Mouse (Mus musculus) B cell, adult 2 months (primary cell): ENCODE results near the gene Farp1.
"Not testable (repeated sequence)": the region's sequence is repeated elsewhere in the genome, so short reads cannot be mapped to it uniquely, and the experiment has no call there.

Experiments
- DNase-seq, 2 experiments: peaks; one replicate each; pipeline ENCODE4 v3.0.0; 2022

Gene Farp1

DNA sequence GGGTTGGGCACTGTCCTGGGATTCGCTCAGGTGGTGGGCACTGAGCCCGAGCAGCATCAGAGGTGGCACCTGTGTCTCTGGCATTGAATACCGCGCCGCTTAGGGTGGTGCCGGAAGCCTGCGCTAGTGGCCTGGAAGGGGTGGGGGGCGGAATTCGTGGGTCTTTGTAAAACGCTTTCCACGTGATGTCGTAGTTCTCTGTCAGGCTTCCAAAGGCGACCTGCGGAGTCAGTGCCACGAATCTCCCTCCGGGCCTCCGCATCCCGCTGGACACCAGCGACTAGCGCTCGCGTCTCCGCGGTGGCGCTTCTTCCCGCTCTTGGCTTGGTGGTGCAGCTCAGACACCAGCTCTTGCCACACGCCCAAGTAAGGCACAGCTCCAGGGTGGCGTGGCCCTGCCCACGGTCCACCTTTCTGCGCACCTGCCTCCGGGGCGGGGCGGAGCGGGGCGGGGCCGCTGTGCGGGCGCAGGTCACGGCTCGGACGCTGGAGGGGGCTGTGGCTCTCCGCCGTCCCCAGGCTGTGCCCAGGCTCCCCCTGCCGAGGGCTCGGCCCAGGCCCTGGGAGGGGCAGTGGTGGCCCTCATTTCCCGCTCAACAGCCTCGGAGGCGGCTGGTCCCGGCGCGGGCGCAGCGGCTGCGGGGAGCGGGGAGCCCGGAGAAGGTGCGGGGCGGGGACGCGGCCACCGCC is at the start of gene Farp1:
Gene Farp1, plus strand, starts transcription at position 228 of the 690 bp plus-strand sequence.
- peak; percentile 55 to 61 for DNase-seq

DNA sequence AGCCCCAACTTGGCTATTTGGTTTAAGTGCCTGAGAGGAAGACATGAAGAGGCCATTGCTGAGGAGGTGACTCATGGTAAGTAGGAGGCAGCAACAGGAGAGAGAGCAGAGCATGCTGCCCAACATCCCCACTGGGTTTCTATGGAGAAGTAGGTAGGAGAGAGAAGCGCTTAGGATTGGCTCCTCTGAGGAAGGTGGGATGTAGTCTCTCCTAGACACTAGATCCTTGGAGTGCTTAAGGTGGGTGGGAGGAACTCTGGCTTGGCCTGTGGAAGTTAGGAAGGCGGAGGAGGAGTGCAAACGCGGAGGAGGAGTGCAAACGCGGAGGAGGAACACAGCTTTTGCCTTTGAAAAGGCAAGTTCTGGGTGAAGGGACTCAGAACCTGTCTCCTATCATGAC is 45.9 kb upstream of the Farp1 start:
- DNase-seq, result no peak

DNA sequence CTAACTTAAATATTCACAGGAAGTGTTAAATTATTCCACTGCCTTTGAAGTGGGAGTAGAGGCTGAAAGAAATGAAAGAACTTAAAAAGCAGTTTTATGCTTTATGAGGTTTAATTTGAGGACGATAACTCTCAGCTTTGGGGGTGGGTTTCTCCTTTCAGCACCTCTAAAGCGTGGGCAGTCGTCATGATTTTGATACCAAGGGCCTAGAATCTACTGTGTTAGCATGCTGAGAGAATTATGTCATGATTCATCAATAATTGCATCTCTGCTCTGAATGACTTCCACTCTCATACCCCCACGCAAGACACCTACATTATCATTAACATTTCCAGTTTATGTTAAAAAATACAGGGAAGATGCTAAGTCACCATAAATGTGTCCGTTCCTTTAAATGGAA is 37.3 kb upstream of the Farp1 start:
- no peak for DNase-seq

DNA sequence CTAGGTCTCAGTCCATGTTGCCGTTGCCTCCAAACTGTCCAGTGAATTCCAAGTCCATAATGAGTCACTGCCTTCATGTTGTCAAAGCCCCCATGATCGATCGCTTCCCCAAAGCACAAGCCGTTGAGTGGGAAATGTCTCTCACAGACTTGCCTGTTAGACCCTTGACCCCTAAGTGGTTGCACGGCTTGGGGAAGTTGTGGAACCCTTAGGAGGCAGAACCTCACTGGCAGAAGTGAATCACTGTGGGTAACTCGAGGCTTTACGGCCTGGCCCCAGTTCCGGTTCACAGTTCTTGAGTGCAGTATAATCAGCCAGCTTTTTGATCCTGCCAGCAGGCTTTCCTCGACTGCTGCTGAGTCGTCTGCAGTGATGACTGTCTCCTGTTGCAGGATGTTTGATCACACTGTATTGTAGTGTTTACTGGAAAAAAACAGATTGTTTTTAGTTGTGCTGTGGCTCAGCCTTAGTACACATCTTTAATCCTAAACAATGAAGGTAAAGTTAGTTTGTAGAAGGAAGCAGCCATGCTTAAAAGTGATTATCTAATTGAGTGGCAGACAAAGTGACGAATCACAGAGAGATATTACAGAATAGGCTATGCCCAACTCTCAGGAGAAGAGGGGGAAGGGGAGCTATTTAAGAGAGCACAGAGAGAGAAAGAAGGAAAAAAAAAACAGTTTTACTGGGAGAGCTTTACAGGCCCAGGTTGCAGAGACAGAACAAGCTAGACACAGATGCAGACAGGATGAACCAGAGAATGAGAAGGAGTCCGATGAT is 34.2 kb upstream of the Farp1 start:
- no peak for DNase-seq

DNA sequence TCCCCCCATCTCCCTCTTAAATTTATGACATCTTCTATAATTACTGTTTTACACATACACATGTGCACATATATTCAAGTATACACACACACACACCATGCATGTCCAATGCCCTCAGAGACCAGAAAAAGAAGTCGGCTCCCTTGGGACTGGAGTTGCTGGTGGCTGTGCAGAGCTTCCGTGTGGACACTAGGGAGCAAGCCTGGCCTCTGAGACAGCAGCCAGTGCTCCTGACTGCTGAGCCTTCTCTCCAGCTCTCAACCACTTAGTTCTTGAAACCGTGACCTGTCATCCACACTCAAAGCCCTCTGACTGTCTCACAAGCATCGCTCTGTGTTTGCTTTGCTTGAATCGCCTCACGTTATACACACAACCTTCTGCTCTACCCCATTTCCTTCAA is 29.4 kb upstream of the Farp1 start:
- no peak for DNase-seq

DNA sequence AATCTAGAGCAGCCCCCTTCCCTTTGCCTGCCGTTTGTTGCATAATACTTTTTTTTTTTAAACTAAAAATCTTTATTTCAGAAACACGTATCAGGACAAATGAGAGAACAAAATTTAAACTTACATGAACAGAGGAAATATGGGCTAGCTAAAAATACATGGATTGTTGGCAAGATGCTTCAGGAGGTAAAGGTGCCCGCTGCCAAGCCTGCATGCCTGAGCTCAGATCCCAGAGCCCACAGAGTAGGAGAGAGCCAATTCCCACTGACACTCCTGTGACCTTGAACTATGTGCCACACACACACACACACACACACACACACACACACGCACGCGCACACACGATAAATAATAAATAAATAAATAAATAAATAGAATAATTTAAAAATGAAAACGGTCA is 29.0 kb upstream of the Farp1 start:
- DNase-seq, result no peak

DNA sequence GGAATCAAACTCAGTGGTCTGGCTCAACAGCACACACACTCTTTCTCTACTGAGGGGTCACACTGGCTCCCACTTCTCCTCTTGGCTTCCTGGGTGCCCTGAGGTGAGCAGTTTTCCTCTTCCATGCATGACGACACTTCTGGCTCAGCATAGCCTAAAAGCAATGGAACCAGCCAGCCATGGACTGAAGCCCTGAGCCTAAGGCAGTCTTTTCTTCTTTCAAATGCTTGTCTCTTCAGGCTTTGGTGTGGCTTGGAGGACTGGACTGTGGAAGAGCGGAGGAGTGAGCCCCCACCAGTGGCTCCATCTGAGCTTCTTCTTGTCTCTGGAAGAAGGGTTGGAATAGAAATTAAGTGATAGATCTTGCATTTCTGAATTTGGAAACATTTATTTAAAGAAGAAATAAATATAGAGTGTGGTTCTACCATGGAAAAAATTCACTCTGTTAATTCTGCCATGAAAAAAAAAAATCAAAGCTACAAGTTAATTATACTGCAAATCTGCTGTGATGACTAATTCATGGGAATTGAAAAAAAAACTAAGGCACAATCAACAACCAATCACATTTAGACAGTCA is 19.8 kb upstream of the Farp1 start:
- DNase-seq, result no peak

DNA sequence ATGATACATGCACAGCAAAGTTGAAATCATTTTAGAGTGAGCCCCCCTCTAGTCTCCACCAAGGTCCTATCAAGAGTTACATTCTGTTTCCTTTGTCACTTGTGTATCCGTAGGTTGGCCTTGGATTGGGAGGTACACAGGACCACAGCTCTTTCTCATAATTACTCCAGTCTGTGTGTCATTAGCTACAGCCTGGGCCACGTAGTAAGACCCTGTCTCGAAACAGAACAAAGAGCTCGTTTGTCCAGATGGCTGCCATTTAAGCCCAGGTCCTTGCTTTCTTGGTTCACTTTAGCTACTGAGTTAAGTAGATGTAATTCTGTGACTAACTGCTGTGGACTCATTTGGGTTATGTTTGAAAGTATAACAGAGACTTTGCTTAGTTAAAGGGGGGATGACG is 12.6 kb upstream of the Farp1 start:
- DNase-seq, result no peak

DNA sequence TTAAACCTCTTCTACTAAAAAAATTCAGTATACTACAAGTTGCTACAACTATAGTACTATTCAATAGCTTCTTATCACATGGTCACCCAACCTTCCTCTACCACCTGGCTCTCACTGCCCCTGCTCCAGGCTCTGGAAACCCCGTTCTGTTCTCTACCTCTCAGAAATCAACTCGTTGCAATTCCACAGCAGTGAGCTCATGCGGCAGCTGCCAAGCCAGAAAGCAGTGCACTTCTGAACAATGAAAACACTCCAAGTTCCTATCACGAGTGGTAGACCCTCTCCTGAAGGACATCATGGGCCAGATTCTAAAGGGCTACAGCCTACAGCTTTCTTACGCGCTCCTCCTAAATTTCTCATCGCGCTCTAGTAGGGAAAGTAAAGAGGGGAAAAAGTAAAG is 9.6 kb upstream of the Farp1 start:
- no peak for DNase-seq

DNA sequence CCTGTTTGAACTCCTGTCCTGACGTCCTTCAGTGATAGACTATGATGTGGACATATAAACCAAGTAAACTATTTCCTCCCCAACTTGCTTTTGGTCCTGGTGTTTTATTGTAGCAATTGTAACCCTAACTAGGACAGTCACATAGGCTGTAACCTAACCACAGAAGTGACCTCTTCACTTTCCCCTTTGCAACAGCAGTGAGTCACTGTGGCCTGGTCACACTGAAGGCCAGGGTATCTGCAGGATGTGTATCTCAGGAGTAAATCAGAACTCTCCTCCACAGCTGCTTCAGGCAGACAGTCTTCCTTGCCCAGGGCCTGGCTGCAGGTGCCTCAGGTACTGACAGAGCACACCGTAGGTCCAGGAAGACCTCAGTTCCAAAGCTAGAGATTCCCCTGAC is 3.6 kb upstream of the Farp1 start:
- DNase-seq, result no peak

DNA sequence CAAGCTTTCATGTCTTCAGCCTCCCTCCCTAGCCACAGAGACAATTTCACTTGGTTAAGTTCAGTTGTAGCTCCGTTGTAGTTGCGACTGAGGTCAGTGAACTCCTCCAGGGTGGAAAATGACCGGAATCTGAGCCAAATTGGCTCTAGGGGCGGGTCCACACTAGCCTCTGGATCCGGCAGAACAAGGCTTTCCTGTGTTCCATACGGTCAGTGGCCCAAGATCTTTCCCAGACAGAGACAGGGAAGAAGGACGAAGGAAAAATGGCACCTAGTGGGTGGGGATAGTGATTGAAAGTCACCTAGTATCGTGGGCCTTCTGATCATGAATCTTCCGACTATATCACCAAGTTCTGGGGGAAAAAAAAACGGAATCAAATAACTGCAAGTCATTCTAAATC is 475 bp upstream of the Farp1 start:
- no peak for DNase-seq

DNA sequence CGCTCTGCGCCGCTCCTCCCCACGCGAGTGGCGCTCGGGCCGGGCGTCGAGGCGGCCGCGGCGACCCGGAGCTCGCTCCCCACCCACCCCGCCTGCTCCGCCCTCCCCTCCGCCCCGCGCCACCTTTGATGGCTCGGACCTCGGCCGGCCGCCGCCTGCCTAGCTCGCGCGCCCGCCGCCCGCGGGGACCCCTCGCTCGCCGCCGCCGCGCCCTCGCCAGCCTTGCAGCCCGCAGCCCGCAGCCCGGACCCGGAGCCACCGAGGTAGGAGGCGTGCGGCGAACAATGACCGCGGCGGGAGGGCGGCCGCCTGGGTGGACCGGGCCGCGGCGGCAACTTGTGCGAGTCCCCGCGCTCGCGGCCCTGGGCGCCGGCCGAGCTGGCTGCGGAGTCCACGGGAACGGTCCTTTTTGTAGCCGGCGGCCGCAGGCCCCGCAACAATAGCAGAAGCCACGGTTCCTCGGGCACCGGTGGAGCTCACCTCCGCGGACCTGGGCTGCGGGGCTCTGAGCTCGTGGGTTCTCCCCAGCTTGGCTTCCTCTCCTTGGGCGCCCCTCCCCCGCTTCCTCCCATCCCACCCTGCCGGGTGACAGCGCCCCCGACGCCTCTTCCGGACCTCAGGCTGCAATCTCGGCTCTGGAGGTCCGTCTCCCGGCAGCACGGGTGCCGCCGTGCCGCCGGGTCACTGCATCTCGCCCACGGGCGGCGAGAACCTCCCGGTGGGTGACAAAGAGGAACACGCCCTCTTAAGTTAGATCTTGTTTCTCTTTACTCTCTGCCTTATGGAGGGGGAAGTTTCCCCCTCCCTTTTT is 868 bp downstream of the Farp1 start:
- DNase-seq, result peak; percentile 26 to 35

DNA sequence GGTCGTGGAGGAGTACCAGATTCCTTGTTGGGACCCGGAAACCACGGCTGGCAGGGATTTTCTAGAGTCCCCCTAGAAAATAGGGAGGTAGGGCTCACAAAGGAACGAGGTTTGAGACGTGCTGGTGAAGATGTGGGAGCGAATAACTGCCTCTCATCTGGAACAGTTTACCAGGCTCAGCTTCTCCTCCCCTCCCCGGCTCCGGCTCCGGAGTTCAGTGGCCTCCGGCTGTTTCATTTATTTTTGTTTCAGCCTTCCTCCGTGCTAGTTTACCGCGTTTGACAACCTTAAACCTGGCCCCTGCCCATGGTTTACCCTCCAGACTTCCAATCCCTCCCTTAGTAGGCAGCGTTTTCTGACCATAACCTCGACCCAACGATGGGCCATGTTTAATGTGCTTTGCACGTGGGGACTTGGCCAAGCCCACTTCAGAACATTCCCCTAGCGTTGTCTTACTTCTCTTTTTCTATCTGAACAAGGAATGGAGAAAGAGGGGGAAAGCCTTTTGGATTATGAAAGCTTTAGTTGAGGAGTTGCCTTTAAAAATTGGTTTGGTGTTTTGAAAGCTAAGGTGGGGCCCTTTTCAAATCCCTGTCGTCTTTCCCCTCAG is 1.7 kb downstream of the Farp1 start:
- peak; percentile 3 for DNase-seq

DNA sequence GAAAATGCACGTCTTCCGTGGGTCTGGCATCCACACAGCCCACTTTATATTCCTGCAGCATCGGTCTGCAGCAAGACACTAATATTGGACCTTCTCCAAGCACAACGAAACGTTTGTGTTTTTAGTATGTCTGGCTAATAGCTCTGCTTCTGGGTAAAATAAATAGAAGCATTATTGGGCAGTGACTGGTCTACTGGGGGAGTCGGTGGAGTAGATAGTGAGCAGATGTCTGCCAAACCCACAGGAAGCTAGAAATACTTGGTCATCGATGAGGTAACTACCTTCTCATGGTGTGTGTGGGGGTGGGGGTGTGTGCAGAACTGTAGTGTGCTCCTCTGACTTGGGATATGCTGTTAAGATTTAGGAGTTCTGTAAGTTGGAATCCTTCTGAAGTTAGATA is 2.3 kb downstream of the Farp1 start:
- no peak for DNase-seq

DNA sequence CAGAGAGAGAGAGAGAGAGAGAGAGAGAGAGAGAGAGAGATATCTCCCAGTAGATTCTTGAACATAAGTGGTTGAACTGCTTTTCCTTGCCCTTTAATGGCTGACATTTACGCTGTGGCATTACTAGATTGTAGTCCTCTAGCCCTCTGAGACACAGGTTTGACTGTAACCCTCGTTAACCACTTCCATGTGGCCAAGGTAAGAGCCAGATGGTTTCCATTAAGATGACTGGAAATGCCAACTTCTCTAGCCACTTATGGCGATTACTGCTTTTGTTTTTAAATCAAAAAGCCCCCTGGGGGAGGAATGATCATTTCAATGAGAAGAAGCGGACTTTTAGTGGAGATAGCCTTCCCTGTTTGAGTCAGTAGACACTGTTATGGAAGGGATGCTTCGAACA is 3.7 kb downstream of the Farp1 start:
- DNase-seq, result no peak

DNA sequence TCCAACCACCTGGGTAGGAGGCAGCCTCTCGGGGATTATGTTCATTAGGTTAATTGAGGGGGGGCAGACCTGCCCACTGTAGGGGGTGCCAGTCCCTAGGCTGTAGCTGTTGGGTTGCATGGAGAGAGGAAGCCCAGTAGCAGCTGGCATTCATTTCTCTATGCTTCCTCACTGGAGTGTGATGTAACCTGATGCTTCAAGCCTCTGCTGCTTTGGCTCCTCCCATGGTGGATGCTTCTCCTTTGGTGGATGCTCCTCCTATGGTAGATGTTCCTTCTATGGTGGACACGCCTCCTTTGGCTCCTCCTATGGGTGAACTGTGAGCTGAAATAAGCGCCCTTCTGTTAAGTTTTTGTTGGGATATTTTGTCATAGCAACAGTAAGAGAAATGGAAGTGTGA is 9.1 kb downstream of the Farp1 start:
- no peak for DNase-seq

DNA sequence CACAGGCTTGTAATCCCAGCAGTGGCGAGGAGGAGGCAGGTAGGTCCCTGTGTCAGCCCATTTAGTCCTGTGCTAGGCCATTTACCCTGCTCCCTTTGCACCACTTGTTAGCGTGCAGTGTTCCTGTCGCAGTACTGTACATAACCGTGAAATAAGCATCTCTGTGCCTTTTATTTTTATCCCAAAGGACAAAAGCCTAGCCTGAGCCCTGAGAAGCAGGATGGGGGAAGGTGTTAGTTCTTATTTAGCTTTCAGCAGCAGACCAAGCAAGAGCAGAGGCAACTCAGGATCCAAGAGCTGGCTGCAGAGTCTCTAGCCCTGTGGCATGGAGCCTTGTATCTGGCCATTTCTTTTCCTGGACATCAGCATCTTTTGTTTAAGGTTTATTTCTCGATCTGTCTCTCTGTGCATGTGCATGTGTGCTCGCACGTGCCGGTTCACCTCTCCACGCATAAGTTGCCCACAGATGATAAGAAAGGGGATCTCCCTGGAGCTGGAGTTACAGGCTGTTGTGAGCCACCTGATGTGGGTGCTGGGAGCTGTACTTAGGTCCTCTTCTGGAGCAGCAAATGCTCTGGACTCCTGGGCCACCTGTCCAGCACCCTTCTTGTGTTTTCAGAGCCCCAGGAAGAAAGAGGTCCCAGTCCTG is 11.4 kb downstream of the Farp1 start:
- no peak for DNase-seq

DNA sequence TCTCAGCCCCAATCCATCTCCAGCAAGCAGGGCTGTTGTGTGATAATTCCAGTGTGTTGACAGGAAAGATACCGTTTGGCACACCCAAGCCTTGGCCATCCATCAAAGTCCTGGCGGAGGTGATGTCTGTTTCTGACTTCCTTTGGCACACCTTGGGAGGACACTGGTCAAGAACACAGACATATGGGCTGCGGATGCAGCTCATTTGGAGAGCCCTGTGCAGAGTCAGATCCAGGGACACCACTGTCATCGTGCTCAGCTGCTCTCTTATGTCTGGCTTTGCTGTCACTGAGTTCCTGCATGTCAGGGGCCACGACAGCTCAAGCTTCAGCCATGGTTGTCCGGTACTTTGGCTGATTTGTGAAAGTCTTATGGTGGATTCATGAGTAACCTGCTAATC is 12.8 kb downstream of the Farp1 start:
- no peak for DNase-seq

DNA sequence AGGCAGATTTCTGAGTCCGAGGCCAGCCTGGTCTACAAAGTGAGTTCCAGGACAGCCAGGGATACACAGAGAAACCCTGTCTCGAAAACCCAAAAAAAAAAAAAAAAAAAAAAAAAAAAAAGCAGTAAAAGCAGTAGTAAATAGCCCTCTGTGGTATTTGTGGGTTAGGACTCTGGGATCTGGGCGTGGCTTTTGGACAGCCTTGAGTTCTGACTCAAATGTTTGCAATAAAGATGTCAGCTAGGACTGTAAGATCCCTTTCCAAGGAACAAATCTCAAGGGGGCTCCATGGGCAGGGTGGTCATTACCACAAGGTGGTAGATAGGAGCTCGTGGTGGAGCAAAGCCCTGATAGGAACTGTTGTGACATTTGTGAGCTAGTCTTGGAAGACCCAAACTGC is 16.0 kb downstream of the Farp1 start:
- not testable (repeated sequence) for DNase-seq

DNA sequence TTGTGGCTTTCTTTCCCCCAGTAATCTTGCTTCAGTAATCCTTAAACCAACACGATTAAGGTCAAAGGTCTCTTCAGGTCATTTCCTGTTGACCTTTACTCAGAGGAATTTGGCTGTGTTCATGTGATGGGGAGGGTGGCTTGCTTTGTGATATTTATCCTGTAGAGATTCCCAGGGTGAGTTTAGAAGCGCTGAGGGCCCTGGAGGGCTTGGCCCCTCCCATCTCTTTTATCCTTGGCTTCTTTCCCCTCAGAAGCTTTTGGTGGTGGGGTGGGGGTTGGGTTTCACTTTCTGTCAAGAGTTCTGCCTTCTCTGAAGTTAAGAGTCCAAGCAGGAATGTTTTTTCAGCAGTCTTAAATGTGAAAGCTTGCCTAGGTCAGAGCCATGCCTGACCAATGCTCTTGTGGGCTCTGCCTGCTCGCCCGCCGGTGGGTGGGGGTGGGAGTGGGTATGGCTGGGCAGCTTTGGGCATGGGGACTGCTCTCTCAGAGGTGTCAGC is 18.1 kb downstream of the Farp1 start:
- DNase-seq, result no peak

DNA sequence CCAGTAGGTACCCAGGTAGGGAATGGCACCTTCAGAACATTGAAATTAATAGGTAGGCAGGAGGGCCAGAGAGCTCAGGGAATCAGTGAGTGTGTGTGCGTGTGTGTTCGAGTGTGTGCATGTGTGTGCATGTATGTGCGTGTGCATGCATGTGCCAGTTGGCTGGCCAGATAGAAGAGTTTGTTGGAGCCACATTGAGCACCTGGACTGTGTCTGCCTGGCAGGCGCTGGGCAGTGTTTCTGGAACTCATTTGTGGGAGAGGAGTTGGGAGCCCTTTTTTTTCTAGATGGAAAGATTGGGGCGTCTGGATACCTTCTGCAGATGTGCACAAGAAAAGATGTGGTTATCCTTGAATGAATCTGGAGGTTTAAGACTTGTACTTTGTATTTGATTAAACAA is 19.1 kb downstream of the Farp1 start:
- DNase-seq, result no peak

DNA sequence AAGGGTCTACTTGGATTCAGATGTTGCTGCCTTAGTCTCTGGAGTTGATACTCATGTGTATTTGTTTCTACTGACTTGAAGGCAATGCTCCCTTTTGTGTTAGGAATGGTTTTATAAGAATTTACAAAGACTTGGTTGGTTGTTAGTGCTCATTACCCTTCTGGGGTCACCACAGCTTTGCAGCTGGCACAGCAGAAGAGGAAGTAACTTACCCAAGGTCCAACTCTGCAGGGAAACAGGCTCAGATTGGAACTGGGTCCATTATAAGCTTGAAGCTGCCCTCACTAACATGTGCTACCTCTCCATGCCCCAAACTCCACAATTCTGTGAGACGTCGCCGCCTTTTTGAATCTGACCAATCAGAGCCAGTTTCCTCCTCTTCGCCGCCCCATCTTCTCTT is 22.8 kb downstream of the Farp1 start:
- no peak for DNase-seq
